In the genomic region with DNA sequence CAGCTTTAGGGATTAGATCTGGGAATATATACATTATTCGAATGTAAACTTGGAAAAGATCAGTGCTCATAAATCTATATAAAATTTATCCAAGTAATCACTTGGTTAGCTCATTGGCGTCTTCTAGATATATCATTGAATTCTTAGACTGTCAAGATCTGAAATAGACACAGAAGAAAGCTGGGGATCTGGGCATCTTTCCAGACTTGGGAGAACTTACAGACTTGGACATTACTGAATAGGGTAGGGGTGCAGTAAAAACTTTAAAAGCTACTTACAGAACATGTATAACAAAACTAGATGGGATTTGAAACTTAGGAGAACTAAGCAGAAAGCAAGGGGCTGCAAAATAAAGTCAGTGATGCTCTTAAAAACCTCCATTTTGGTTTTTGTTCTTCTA, we compare ENCODE assay signal across 17 mouse cellular contexts.
"Had no signal": no experiment of that assay in that cellular context is flagged by ENCODE, and none has a peak within 500 bp of the region (broad histone marks: within the 10 kb centered on the region; RNA-seq: fewer than 3 reads in every experiment).

No protein-coding gene starts in this region.

- H3K4me1 ChIP-seq: liver, embryonic 13.5 days; liver, embryonic 15.5 days; lung, embryonic 15.5 days; megakaryocyte, embryonic 14.5 days; midbrain, embryonic 13.5 days; midbrain, embryonic 15.5 days; neural tube, embryonic 12.5 days had no signal

- ATAC-seq: liver, postnatal 0 days; lung, postnatal 0 days; midbrain, embryonic 13.5 days; midbrain, embryonic 15.5 days had no signal

- H3K4me2 ChIP-seq: liver, embryonic 13.5 days; liver, embryonic 15.5 days; lung, embryonic 15.5 days; midbrain, embryonic 11.5 days; midbrain, embryonic 13.5 days; midbrain, embryonic 15.5 days; neural tube, embryonic 12.5 days had no signal

- H3K9me3 ChIP-seq: liver, embryonic 13.5 days; liver, embryonic 15.5 days; lung, embryonic 15.5 days; megakaryocyte, embryonic 14.5 days; midbrain, embryonic 13.5 days; midbrain, embryonic 15.5 days; neural tube, embryonic 12.5 days had no signal

- H3K36me3 ChIP-seq: liver, embryonic 13.5 days; liver, embryonic 15.5 days; lung, embryonic 15.5 days; midbrain, embryonic 13.5 days; midbrain, embryonic 15.5 days; neural tube, embryonic 12.5 days had no signal

- H3K27ac ChIP-seq: liver, embryonic 13.5 days; liver, embryonic 15.5 days; lung, embryonic 15.5 days; macrophage; midbrain, embryonic 13.5 days; midbrain, embryonic 15.5 days; neural tube, embryonic 12.5 days had no signal

- H3K9ac ChIP-seq: liver, embryonic 13.5 days; liver, embryonic 15.5 days; liver, postnatal 0 days; lung, embryonic 15.5 days; midbrain, embryonic 13.5 days; midbrain, embryonic 15.5 days; neural tube, embryonic 12.5 days had no signal

- H3K27me3 ChIP-seq: liver, embryonic 13.5 days; liver, embryonic 15.5 days; lung, embryonic 15.5 days; midbrain, embryonic 13.5 days; midbrain, embryonic 15.5 days; neural tube, embryonic 12.5 days had no signal

- DNase-seq: liver, embryonic 13.5 days; liver, postnatal 0 days; lung, postnatal 14 days; lung, postnatal 36 days; right cerebral cortex, postnatal 14 days; thymus, adult 2 months; thymus, postnatal 25 days; thymus, postnatal 4 days had no signal

- H3K4me3 ChIP-seq: liver, embryonic 13.5 days; liver, embryonic 15.5 days; lung, embryonic 15.5 days; megakaryocyte, embryonic 14.5 days; midbrain, embryonic 13.5 days; midbrain, embryonic 15.5 days; neural tube, embryonic 12.5 days had no signal
